Mouse (Mus musculus): Measurements from ENCODE around the gene Rtkn. TPM values are rescaled to one million over a fixed set of nuclear protein-coding genes. Genes with fewer than 3 reads are reported as not detected.

The Rtkn gene
- polyA plus RNA-seq, 1 experiment from 2014 or later = 16.6 TPM

DNA sequence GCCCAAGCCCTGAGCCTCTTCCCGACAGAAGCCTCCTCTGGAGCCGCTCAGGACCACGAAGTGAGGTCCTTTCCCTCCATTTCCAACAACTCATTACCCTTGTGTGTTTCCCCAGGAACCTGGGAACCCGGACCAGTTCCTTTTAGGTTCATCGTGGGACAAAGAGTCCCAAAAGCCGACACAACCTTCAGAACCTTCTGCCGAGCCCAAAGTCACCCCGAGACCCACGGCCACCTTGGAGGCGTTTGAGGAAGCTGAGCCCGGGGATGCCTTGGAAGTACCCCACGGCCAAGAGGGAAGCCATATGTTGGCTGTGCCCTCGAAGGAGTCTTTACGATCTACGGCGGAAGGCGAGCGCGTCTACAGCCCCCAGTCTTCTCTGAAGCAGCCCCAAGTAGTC is 26.2 kb downstream of the Rtkn start:
- H3K27me3 ChIP-seq (ENCODE audit: control insufficient read depth, insufficient read depth, low read length) = peaks cover 31% of the 10 kb centered on the region
- no peak for ATAC-seq (ENCODE audit: low FRiP score)
- H3K27ac ChIP-seq (ENCODE audit: low read depth, low read length) = no peak overlapping the region
- H3K9ac ChIP-seq (ENCODE audit: low read length) = peak overlapping the region; percentile 30; the same call in 1 of the 2 replicates
- H3K4me1 ChIP-seq (ENCODE audit: control insufficient read depth, insufficient read depth, low read length) = peaks cover 20% of the 10 kb centered on the region
- DNase-seq (ENCODE audit: low spot score, missing footprints) = peak; percentile 90
- WGBS = 4% methylated on average over 19 of the region's 19 CpGs
- H3K36me3 ChIP-seq (ENCODE audit: control insufficient read depth, insufficient read depth, low read length) = no peaks in the 10 kb centered on the region
- H3K4me3 ChIP-seq (ENCODE audit: low read depth, low read length) = peak overlapping the region; percentile 20
- peak overlapping the region; percentile 29 for H3K4me2 ChIP-seq
- H3K9me3 ChIP-seq (ENCODE audit: control insufficient read depth, low read length) = no peaks in the 10 kb centered on the region

DNA sequence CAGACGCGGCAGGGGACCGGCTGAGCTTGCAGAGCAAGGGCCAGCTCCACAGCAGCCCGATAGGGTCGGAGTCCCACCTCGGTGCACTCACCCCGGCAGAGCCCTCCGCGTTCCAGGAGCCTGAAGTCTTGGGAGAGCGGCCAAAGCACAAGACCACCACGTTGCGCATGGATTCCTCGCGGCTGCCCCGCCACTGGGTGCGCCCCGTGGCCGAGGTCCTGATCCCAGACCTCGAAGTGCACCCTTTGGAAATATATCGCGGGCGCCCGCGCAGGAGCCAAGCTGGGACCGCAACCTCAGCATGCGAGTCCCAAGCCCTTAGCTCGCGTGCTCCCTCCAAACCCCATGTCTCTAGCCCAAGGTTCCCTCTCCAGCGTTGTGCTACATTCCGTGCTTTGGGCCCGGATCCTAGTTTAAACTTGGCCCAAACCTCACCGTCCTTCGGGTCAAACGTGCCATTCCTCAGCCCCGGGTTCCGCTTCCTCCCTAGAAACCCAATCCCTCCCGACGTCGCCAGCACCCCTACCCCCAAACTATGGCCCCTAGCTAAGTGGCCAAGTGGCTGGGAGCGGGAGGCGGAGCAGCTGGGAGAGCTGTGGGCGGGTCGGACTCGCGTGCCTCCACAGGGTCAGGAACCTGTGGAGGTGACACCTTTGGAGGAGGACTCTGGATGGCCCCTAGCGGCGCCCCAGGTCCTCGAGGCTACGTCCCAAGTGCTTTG is 26.8 kb downstream of the Rtkn start:
- peak overlapping the region; percentile 29 for H3K4me2 ChIP-seq
- peak overlapping the region; percentile 20 for H3K4me3 ChIP-seq (ENCODE audit: low read depth, low read length)
- H3K27ac ChIP-seq (ENCODE audit: low read depth, low read length) = no peak overlapping the region
- H3K4me1 ChIP-seq (ENCODE audit: control insufficient read depth, insufficient read depth, low read length) = peaks cover 20% of the 10 kb centered on the region
- under 1% methylated on average over 49 of the region's 49 CpGs for whole genome bisulfite sequencing
- H3K9ac ChIP-seq (ENCODE audit: low read length) = peak overlapping the region; percentile 33; the same call in 1 of the 2 replicates
- peaks cover 31% of the 10 kb centered on the region for H3K27me3 ChIP-seq (ENCODE audit: control insufficient read depth, insufficient read depth, low read length)
- no peaks in the 10 kb centered on the region for H3K36me3 ChIP-seq (ENCODE audit: control insufficient read depth, insufficient read depth, low read length)
- ATAC-seq (ENCODE audit: low FRiP score) (no peak), DNase-seq (ENCODE audit: low spot score, missing footprints) (peak; percentile 93)
- no peaks in the 10 kb centered on the region for H3K9me3 ChIP-seq (ENCODE audit: control insufficient read depth, low read length)

DNA sequence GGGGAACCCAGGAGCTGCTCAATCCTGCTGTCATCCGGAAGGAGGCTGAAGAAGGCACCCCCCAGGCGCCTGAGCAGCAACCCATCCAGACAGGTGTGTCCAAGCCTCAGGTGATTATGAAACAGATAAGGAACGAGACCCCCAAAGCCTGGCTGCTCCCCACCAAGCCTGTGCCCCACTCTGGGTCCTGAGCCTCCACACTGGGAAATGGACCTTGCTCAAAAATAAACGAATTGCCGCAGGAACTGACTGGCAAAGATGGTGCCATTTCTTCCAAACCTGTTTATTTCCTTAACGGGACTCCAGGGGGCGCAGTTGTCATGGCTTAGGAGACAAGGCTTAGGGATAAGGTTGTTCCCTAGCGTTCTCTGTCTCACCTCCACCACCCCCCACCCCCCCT is 27.4 kb downstream of the Rtkn start:
- WGBS = 4% methylated on average over 8 of the region's 8 CpGs
- Histone ChIP-seq H3K4me1 (ENCODE audit: control insufficient read depth, insufficient read depth, low read length) (peaks cover 20% of the 10 kb centered on the region), H3K27ac (ENCODE audit: low read depth, low read length) (no peak overlapping the region), H3K9ac (ENCODE audit: low read length) (no peak overlapping the region), H3K4me3 (ENCODE audit: low read depth, low read length) (no peak overlapping the region; the same call in 1 of the 2 replicates), H3K27me3 (ENCODE audit: control insufficient read depth, insufficient read depth, low read length) (peaks cover 31% of the 10 kb centered on the region), H3K36me3 (ENCODE audit: control insufficient read depth, insufficient read depth, low read length) (no peaks in the 10 kb centered on the region), H3K9me3 (ENCODE audit: control insufficient read depth, low read length) (no peaks in the 10 kb centered on the region), H3K4me2 (peak overlapping the region; percentile 29; the same call in 1 of the 2 replicates)
- DNase-seq (ENCODE audit: low spot score, missing footprints) (peak; percentile 96), ATAC-seq (ENCODE audit: low FRiP score) (no peak)

DNA sequence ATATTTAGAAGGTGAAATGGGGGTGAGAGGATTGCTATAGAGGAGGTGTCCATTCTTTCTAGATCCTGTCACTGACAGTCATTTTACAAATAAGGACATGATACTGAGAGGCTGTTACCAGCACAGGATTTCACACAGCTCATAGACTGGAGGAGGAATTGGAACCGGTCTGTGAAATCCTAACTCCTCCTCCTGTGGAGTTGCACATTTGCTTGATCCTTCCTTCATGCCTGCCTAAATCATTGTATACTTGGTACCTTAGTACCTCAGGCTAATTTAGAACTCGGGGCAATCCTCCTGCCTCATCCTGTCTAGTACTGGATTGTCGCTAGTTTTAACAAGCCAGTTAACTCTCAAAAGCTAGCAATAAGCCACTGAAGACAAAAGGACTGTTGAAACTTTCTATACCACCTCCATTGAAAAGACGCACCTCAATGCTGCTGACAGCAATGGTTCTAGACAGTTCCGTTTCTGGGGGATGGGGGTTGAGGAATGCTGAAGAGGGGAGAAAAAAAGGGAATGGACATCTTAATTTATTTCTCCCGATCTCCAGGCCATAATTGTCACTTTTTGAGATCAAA is 29.9 kb downstream of the Rtkn start:
- ATAC-seq (ENCODE audit: low FRiP score) = peak; percentile 31
- WGBS = 4% methylated on average over 6 of the region's 6 CpGs
- DNase-seq (ENCODE audit: low spot score, missing footprints) = no peak

DNA sequence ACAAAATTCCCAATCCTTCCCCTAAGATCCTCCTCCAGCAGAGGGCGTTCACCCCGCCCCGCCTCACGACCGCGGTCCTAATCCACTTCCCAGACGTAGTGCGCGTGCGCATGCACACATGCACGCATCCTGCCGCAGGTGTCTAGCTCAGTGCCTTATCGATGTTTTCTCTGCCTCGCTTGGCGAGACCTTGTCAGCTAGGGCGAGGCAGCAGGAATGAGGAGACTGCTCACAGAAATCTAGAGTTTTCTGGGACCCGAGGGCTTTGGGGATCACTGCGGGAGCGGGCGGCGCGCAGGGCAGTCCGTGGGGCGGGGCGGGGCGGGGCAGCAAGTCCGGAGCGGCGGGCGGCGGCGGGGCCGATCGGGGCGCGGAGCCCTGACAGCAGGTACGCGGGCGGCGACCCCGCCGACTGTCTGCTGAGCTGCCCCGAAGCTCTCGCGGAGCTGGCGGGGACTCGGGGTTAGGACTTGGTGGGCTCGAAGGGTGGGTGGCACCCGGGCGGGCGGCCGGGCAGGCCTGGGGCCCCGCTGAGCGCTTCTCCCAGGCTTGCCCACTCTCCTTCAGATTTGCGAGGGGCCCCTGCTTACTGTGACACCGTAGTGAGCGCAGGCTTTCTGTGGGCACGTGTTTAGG is 30.5 kb downstream of the Rtkn start, which contains the start of gene Dctn1:
Dctn1 (plus strand) TSS at position 314 of the 636 bp plus-strand sequence.
- Histone ChIP-seq H3K9me3 (ENCODE audit: control insufficient read depth, low read length) (no peaks in the 10 kb centered on the region), H3K4me3 (ENCODE audit: low read depth, low read length) (peak within 1 kb of the TSS; percentile 83), H3K4me1 (ENCODE audit: control insufficient read depth, insufficient read depth, low read length) (peaks cover 20% of the 10 kb centered on the region), H3K27me3 (ENCODE audit: control insufficient read depth, insufficient read depth, low read length) (peaks cover 22% of the 10 kb centered on the region), H3K27ac (ENCODE audit: low read depth, low read length) (peak within 1 kb of the TSS; percentile 72), H3K9ac (ENCODE audit: low read length) (peak within 1 kb of the TSS; percentile 84), H3K4me2 (peak within 1 kb of the TSS; percentile 88), H3K36me3 (ENCODE audit: control insufficient read depth, insufficient read depth, low read length) (no peaks in the 10 kb centered on the region)
- ATAC-seq (ENCODE audit: low FRiP score) = peak; percentile 88
- peak; percentile 99 for DNase-seq (ENCODE audit: low spot score, missing footprints)
- under 1% methylated on average over 58 of the region's 58 CpGs for WGBS

More for the DNA sequence above, 29.9 kb downstream of the Rtkn start:
- peaks cover 28% of the 10 kb centered on the region for H3K27me3 ChIP-seq (ENCODE audit: control insufficient read depth, insufficient read depth, low read length)
- no peaks in the 10 kb centered on the region for H3K36me3 ChIP-seq (ENCODE audit: control insufficient read depth, insufficient read depth, low read length)
- peak overlapping the region; percentile 88 for H3K4me2 ChIP-seq
- H3K4me3 ChIP-seq (ENCODE audit: low read depth, low read length) = peak overlapping the region; percentile 83
- no peaks in the 10 kb centered on the region for H3K9me3 ChIP-seq (ENCODE audit: control insufficient read depth, low read length)
- H3K27ac ChIP-seq (ENCODE audit: low read depth, low read length) = no peak overlapping the region
- peak overlapping the region; percentile 84; the same call in 1 of the 2 replicates for H3K9ac ChIP-seq (ENCODE audit: low read length)
- peaks cover 20% of the 10 kb centered on the region for H3K4me1 ChIP-seq (ENCODE audit: control insufficient read depth, insufficient read depth, low read length)

DNA sequence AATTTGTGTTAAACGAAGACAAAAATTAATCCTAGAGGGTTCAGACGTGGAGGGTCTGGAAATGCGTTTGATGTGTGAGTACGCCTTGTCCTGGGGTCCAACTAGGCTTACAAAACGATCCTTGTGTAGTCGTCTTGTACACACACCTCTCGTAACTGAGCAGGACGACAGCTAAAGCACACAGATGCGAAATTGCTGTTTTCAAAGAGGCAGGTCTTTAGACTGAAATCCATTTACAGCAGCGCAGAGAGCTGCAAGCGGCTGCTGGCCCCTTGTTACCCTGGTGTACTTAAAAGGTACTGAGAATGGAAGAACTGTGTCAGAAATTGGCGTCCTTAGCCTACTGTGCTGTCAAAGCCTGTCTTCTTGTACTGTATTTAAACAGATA is 31.0 kb downstream of the Rtkn start:
- under 1% methylated on average over 12 of the region's 12 CpGs for WGBS
- Histone ChIP-seq H3K4me2 (peak overlapping the region; percentile 88), H3K27me3 (ENCODE audit: control insufficient read depth, insufficient read depth, low read length) (peaks cover 17% of the 10 kb centered on the region), H3K4me1 (ENCODE audit: control insufficient read depth, insufficient read depth, low read length) (peaks cover 20% of the 10 kb centered on the region), H3K27ac (ENCODE audit: low read depth, low read length) (no peak overlapping the region), H3K36me3 (ENCODE audit: control insufficient read depth, insufficient read depth, low read length) (no peaks in the 10 kb centered on the region), H3K9me3 (ENCODE audit: control insufficient read depth, low read length) (no peaks in the 10 kb centered on the region), H3K9ac (ENCODE audit: low read length) (peak overlapping the region; percentile 84), H3K4me3 (ENCODE audit: low read depth, low read length) (peak overlapping the region; percentile 83)
- no peak for DNase-seq (ENCODE audit: low spot score, missing footprints)
- no peak; the same call in 1 of the 2 replicates for ATAC-seq (ENCODE audit: low FRiP score)

DNA sequence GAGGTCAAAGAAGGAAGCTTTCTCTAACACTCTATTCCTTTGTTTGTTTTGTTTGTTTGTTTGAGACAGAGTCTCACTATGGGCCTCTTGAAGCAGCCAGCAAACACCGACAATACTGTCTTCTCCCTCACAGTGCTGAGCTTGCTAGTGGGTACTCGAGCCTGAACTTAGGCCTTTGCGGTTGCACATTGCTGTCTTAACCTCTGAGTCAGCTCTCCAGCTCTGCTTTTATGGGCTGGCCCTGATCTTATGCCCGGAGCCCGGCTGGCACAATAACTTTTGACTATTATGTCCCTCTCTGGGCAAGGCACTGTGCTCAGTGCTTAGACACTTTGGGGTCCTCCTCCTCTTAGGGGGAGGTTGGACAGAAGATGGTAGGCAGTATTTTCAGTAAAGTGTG is 34.6 kb downstream of the Rtkn start:
- Histone ChIP-seq H3K9me3 (ENCODE audit: control insufficient read depth, low read length) (no peaks in the 10 kb centered on the region), H3K36me3 (ENCODE audit: control insufficient read depth, insufficient read depth, low read length) (no peaks in the 10 kb centered on the region), H3K4me1 (ENCODE audit: control insufficient read depth, insufficient read depth, low read length) (peaks cover 10% of the 10 kb centered on the region), H3K27me3 (ENCODE audit: control insufficient read depth, insufficient read depth, low read length) (no peaks in the 10 kb centered on the region), H3K4me3 (ENCODE audit: low read depth, low read length) (no peak overlapping the region), H3K9ac (ENCODE audit: low read length) (no peak overlapping the region), H3K4me2 (no peak overlapping the region), H3K27ac (ENCODE audit: low read depth, low read length) (no peak overlapping the region)
- WGBS = 83% methylated on average over 5 of the region's 5 CpGs
- DNase-seq (ENCODE audit: low spot score, missing footprints) (no peak), ATAC-seq (ENCODE audit: low FRiP score) (no peak)

DNA sequence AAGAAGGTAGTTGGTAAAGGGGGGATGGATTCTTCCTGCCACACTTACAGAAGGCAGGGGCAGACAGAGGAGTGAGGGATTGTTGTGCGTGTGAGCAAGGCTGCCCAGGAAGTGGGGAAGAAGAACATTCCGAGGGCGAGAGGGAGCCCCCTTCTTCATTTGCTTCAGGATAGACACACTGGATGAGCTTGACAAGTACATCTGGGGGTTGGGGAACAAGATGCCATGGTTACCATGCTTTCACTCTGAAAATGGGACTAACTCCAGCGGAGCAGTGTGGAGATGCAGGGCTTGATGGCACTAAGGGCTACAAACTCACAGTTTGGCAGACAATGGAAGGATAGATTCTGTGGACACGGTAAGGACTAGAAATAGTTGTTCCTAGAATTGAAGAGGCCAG is 35.8 kb downstream of the Rtkn start:
- Histone ChIP-seq H3K4me2 (no peak overlapping the region), H3K4me1 (ENCODE audit: control insufficient read depth, insufficient read depth, low read length) (peaks cover 6% of the 10 kb centered on the region), H3K27me3 (ENCODE audit: control insufficient read depth, insufficient read depth, low read length) (no peaks in the 10 kb centered on the region), H3K36me3 (ENCODE audit: control insufficient read depth, insufficient read depth, low read length) (no peaks in the 10 kb centered on the region), H3K9me3 (ENCODE audit: control insufficient read depth, low read length) (no peaks in the 10 kb centered on the region), H3K9ac (ENCODE audit: low read length) (no peak overlapping the region), H3K4me3 (ENCODE audit: low read depth, low read length) (no peak overlapping the region), H3K27ac (ENCODE audit: low read depth, low read length) (no peak overlapping the region)
- no peak for ATAC-seq (ENCODE audit: low FRiP score)
- WGBS = 82% methylated on average over 5 of the region's 5 CpGs
- no peak for DNase-seq (ENCODE audit: low spot score, missing footprints)

All from midbrain, embryonic 11.5 days (tissue).